ENCODE assay signal across 8 mouse cellular contexts in genomic region chr1:153994871-153995270, GRCm38 (mm10).
"Had no signal": no experiment of that assay in that cellular context is flagged by ENCODE, and none has a peak within 500 bp of the region (broad histone marks: within the 10 kb centered on the region; RNA-seq: fewer than 3 reads in every experiment).

No protein-coding gene starts in this region.

- DNase-seq: kidney, adult 11 months; kidney, adult 9 months; kidney, postnatal 36 days; left cerebral cortex, postnatal 4 days; lung, adult 18-20 months; right cerebral cortex, postnatal 25 days; thymus, adult 18-20 months; thymus, postnatal 14 days had no signal
